Mouse (Mus musculus): ENCODE measurements at regions not wholly inside any gene's neighbourhood (a gene's known extent, or its start where the extent isn't known, plus 50 kb on each side); places are given as distances from the start of the nearest gene placed in this dataset.

- Histone ChIP-seq H3K27me3 (ENCODE audit: control insufficient read depth, insufficient read depth, low read length) (no peaks in the 10 kb centered on the region), H3K9me3 (ENCODE audit: control insufficient read depth, low read length) (no peaks in the 10 kb centered on the region), H3K36me3 (ENCODE audit: control insufficient read depth, insufficient read depth, low read length) (no peaks in the 10 kb centered on the region), H3K9ac (replicated peaks; ENCODE audit: low read length) (no peak overlapping the region), H3K4me1 (ENCODE audit: control insufficient read depth, insufficient read depth, low read length) (no peaks in the 10 kb centered on the region), H3K27ac (replicated peaks; ENCODE audit: low read depth, low read length) (no peak overlapping the region), H3K4me3 (replicated peaks; ENCODE audit: low read depth, low read length) (no peak overlapping the region), H3K4me2 (ENCODE audit: low read length) (no peak overlapping the region)
- WGBS = 91% methylated on average over 5 of the region's 5 CpGs
- no peak for ATAC-seq (ENCODE audit: low FRiP score, low TSS enrichment)
- no peak for DNase-seq
Measured at GRCm38 (mm10) chr9:84863431-84863830, 449.1 kb upstream of the Gm11114 start.

- no peaks in the 10 kb centered on the region for H3K36me3 ChIP-seq (ENCODE audit: control insufficient read depth, insufficient read depth, low read length)
- no peak overlapping the region for H3K4me3 ChIP-seq (replicated peaks; ENCODE audit: low read depth, low read length)
- no peak overlapping the region for H3K9ac ChIP-seq (replicated peaks; ENCODE audit: low read length)
- H3K27ac ChIP-seq (replicated peaks; ENCODE audit: low read depth, low read length) = no peak overlapping the region
- no peaks in the 10 kb centered on the region for H3K9me3 ChIP-seq (ENCODE audit: control insufficient read depth, low read length)
- H3K27me3 ChIP-seq (ENCODE audit: control insufficient read depth, insufficient read depth, low read length) = no peaks in the 10 kb centered on the region
- no peak overlapping the region for H3K4me2 ChIP-seq (ENCODE audit: low read length)
- H3K4me1 ChIP-seq (ENCODE audit: control insufficient read depth, insufficient read depth, low read length) = no peaks in the 10 kb centered on the region
- DNase-seq (no peak), ATAC-seq (ENCODE audit: low FRiP score, low TSS enrichment) (no peak)
- WGBS = 85% methylated on average over 2 of the region's 2 CpGs
Measured at GRCm38 (mm10) chr9:84894148-84894547, 418.4 kb upstream of the Gm11114 start.

GRCm38 (mm10) chr9:84896073-84896472 is 416.5 kb upstream of the Gm11114 start:
- Histone ChIP-seq H3K9me3 (ENCODE audit: control insufficient read depth, low read length) (no peaks in the 10 kb centered on the region), H3K4me2 (ENCODE audit: low read length) (no peak overlapping the region), H3K4me3 (replicated peaks; ENCODE audit: low read depth, low read length) (no peak overlapping the region), H3K27ac (replicated peaks; ENCODE audit: low read depth, low read length) (no peak overlapping the region), H3K27me3 (ENCODE audit: control insufficient read depth, insufficient read depth, low read length) (no peaks in the 10 kb centered on the region), H3K36me3 (ENCODE audit: control insufficient read depth, insufficient read depth, low read length) (no peaks in the 10 kb centered on the region), H3K4me1 (ENCODE audit: control insufficient read depth, insufficient read depth, low read length) (no peaks in the 10 kb centered on the region), H3K9ac (replicated peaks; ENCODE audit: low read length) (no peak overlapping the region)
- WGBS = 41% methylated on average over 2 of the region's 2 CpGs
- ATAC-seq (ENCODE audit: low FRiP score, low TSS enrichment) (no peak), DNase-seq (no peak)

- H3K4me1 ChIP-seq (ENCODE audit: control insufficient read depth, insufficient read depth, low read length) = no peaks in the 10 kb centered on the region
- no peak overlapping the region for H3K27ac ChIP-seq (replicated peaks; ENCODE audit: low read depth, low read length)
- no peaks in the 10 kb centered on the region for H3K9me3 ChIP-seq (ENCODE audit: control insufficient read depth, low read length)
- DNase-seq = peak; percentile 28
- H3K27me3 ChIP-seq (ENCODE audit: control insufficient read depth, insufficient read depth, low read length) = no peaks in the 10 kb centered on the region
- WGBS = 69% methylated on average over 2 of the region's 2 CpGs
- H3K36me3 ChIP-seq (ENCODE audit: control insufficient read depth, insufficient read depth, low read length) = no peaks in the 10 kb centered on the region
- no peak for ATAC-seq (ENCODE audit: low FRiP score, low TSS enrichment)
- no peak overlapping the region for H3K9ac ChIP-seq (replicated peaks; ENCODE audit: low read length)
- no peak overlapping the region for H3K4me3 ChIP-seq (replicated peaks; ENCODE audit: low read depth, low read length)
- H3K4me2 ChIP-seq (ENCODE audit: low read length) = no peak overlapping the region
Measured at GRCm38 (mm10) chr9:84900643-84901042, 411.9 kb upstream of the Gm11114 start.

GRCm38 (mm10) chr9:84906244-84906643 is 406.3 kb upstream of the Gm11114 start:
- H3K4me2 ChIP-seq (ENCODE audit: low read length) = no peak overlapping the region
- ATAC-seq (ENCODE audit: low FRiP score, low TSS enrichment) (no peak), DNase-seq (no peak)
- no peaks in the 10 kb centered on the region for H3K9me3 ChIP-seq (ENCODE audit: control insufficient read depth, low read length)
- 84% methylated on average over 3 of the region's 3 CpGs for WGBS
- H3K27me3 ChIP-seq (ENCODE audit: control insufficient read depth, insufficient read depth, low read length) = no peaks in the 10 kb centered on the region
- H3K9ac ChIP-seq (replicated peaks; ENCODE audit: low read length) = no peak overlapping the region
- no peak overlapping the region for H3K27ac ChIP-seq (replicated peaks; ENCODE audit: low read depth, low read length)
- no peaks in the 10 kb centered on the region for H3K4me1 ChIP-seq (ENCODE audit: control insufficient read depth, insufficient read depth, low read length)
- no peaks in the 10 kb centered on the region for H3K36me3 ChIP-seq (ENCODE audit: control insufficient read depth, insufficient read depth, low read length)
- H3K4me3 ChIP-seq (replicated peaks; ENCODE audit: low read depth, low read length) = no peak overlapping the region

GRCm38 (mm10) chr9:84913321-84913720 is 399.3 kb upstream of the Gm11114 start:
- Histone ChIP-seq H3K4me2 (ENCODE audit: low read length) (no peak overlapping the region), H3K4me3 (replicated peaks; ENCODE audit: low read depth, low read length) (no peak overlapping the region)

GRCm38 (mm10) chr9:84922306-84922705 is 390.3 kb upstream of the Gm11114 start:
- H3K4me2 ChIP-seq (ENCODE audit: low read length) = no peak overlapping the region
- no peak overlapping the region for H3K4me3 ChIP-seq (replicated peaks; ENCODE audit: low read depth, low read length)
- ATAC-seq (ENCODE audit: low FRiP score, low TSS enrichment) = no peak
- WGBS = 88% methylated on average over 4 of the region's 4 CpGs
- no peaks in the 10 kb centered on the region for H3K36me3 ChIP-seq (ENCODE audit: control insufficient read depth, insufficient read depth, low read length)
- no peaks in the 10 kb centered on the region for H3K9me3 ChIP-seq (ENCODE audit: control insufficient read depth, low read length)
- H3K27me3 ChIP-seq (ENCODE audit: control insufficient read depth, insufficient read depth, low read length) = no peaks in the 10 kb centered on the region
- H3K4me1 ChIP-seq (ENCODE audit: control insufficient read depth, insufficient read depth, low read length) = no peaks in the 10 kb centered on the region
- no peak for DNase-seq
- H3K27ac ChIP-seq (replicated peaks; ENCODE audit: low read depth, low read length) = no peak overlapping the region
- H3K9ac ChIP-seq (replicated peaks; ENCODE audit: low read length) = no peak overlapping the region

More at GRCm38 (mm10) chr9:84913321-84913720, 399.3 kb upstream of the Gm11114 start:
- 86% methylated on average over 1 of the region's 1 CpGs for WGBS
- Histone ChIP-seq H3K9me3 (ENCODE audit: control insufficient read depth, low read length) (no peaks in the 10 kb centered on the region), H3K9ac (replicated peaks; ENCODE audit: low read length) (no peak overlapping the region), H3K27me3 (ENCODE audit: control insufficient read depth, insufficient read depth, low read length) (no peaks in the 10 kb centered on the region), H3K27ac (replicated peaks; ENCODE audit: low read depth, low read length) (no peak overlapping the region), H3K4me1 (ENCODE audit: control insufficient read depth, insufficient read depth, low read length) (no peaks in the 10 kb centered on the region), H3K36me3 (ENCODE audit: control insufficient read depth, insufficient read depth, low read length) (no peaks in the 10 kb centered on the region)
- ATAC-seq (ENCODE audit: low FRiP score, low TSS enrichment) (no peak), DNase-seq (no peak)

GRCm38 (mm10) chr9:84923966-84924365 is 388.6 kb upstream of the Gm11114 start:
- H3K9me3 ChIP-seq (ENCODE audit: control insufficient read depth, low read length) = no peaks in the 10 kb centered on the region

GRCm38 (mm10) chr9:84936291-84937055 is 376.1 kb upstream of the Gm11114 start:
- Histone ChIP-seq H3K36me3 (ENCODE audit: control insufficient read depth, insufficient read depth, low read length) (no peaks in the 10 kb centered on the region), H3K4me3 (replicated peaks; ENCODE audit: low read depth, low read length) (no peak overlapping the region), H3K9me3 (ENCODE audit: control insufficient read depth, low read length) (no peaks in the 10 kb centered on the region), H3K9ac (replicated peaks; ENCODE audit: low read length) (no peak overlapping the region), H3K27ac (replicated peaks; ENCODE audit: low read depth, low read length) (no peak overlapping the region), H3K4me2 (ENCODE audit: low read length) (no peak overlapping the region), H3K27me3 (ENCODE audit: control insufficient read depth, insufficient read depth, low read length) (no peaks in the 10 kb centered on the region), H3K4me1 (ENCODE audit: control insufficient read depth, insufficient read depth, low read length) (no peaks in the 10 kb centered on the region)
- no peak for DNase-seq
- no peak for ATAC-seq (ENCODE audit: low FRiP score, low TSS enrichment)
- 75% methylated on average over 2 of the region's 2 CpGs for WGBS

More at GRCm38 (mm10) chr9:84923966-84924365, 388.6 kb upstream of the Gm11114 start:
- no peak for DNase-seq
- Histone ChIP-seq H3K36me3 (ENCODE audit: control insufficient read depth, insufficient read depth, low read length) (no peaks in the 10 kb centered on the region), H3K27me3 (ENCODE audit: control insufficient read depth, insufficient read depth, low read length) (no peaks in the 10 kb centered on the region), H3K9ac (replicated peaks; ENCODE audit: low read length) (no peak overlapping the region), H3K4me2 (ENCODE audit: low read length) (no peak overlapping the region), H3K4me3 (replicated peaks; ENCODE audit: low read depth, low read length) (no peak overlapping the region), H3K4me1 (ENCODE audit: control insufficient read depth, insufficient read depth, low read length) (no peaks in the 10 kb centered on the region), H3K27ac (replicated peaks; ENCODE audit: low read depth, low read length) (no peak overlapping the region)
- 86% methylated on average over 8 of the region's 8 CpGs for WGBS
- no peak for ATAC-seq (ENCODE audit: low FRiP score, low TSS enrichment)

Data from midbrain, embryonic 14.5 days (tissue).